Mouse (Mus musculus): ENCODE results near the gene Hist2h2ab.
"Not testable (repeated sequence)": the region's sequence is repeated elsewhere in the genome, so short reads cannot be mapped to it uniquely, and the experiment has no call there.

Gene Hist2h2ab

GRCm38 (mm10) chr3:96235836-96236235, 16.2 kb downstream of the Hist2h2ab start:
- in situ Hi-C loops (cut with MboI; ENCODE audit: unreplicated experiment in 2 of 2), result no loop called here

- in situ Hi-C loops (cut with MboI; ENCODE audit: unreplicated experiment in 2 of 2), result no loop called here
Observed at GRCm38 (mm10) chr3:96236834-96237334, 17.2 kb downstream of the Hist2h2ab start.

- in situ Hi-C loops (cut with MboI; ENCODE audit: unreplicated experiment in 2 of 2), result no loop called here
Observed at GRCm38 (mm10) chr3:96237335-96237903, 17.8 kb downstream of the Hist2h2ab start.

GRCm38 (mm10) chr3:96237904-96238511, 18.3 kb downstream of the Hist2h2ab start:
- in situ Hi-C loops (cut with MboI; ENCODE audit: unreplicated experiment in 2 of 2), result no loop called here

GRCm38 (mm10) chr3:96238954-96239793, 19.5 kb downstream of the Hist2h2ab start, which contains the start of gene Hist2h3c2:
Gene Hist2h3c2, minus strand, starts transcription at chr3:96239127.
- in situ Hi-C loops (cut with MboI; ENCODE audit: unreplicated experiment in 2 of 2), result not testable (repeated sequence)

- in situ Hi-C loops (cut with MboI; ENCODE audit: unreplicated experiment in 2 of 2), result not testable (repeated sequence)
Observed at GRCm38 (mm10) chr3:96239949-96240798, 20.5 kb downstream of the Hist2h2ab start, which contains the start of gene Hist2h2aa2. Gene Hist2h2aa2, minus strand, starts transcription at chr3:96240276.

GRCm38 (mm10) chr3:96240799-96241197, 21.1 kb downstream of the Hist2h2ab start:
- in situ Hi-C loops (cut with MboI; ENCODE audit: unreplicated experiment in 2 of 2), result no loop called here

- in situ Hi-C loops (cut with MboI; ENCODE audit: unreplicated experiment in 2 of 2), result no loop called here
Observed at GRCm38 (mm10) chr3:96243921-96244572, 24.4 kb downstream of the Hist2h2ab start.

GRCm38 (mm10) chr3:96245003-96245886, 25.6 kb downstream of the Hist2h2ab start, which contains the start of gene Hist2h2aa1:
Gene Hist2h2aa1, plus strand, starts transcription at chr3:96245497.
- in situ Hi-C loops (cut with MboI; ENCODE audit: unreplicated experiment in 2 of 2), result not testable (repeated sequence)

GRCm38 (mm10) chr3:96246018-96246417, 26.4 kb downstream of the Hist2h2ab start:
- in situ Hi-C loops (cut with MboI; ENCODE audit: unreplicated experiment in 2 of 2), result not testable (repeated sequence)

- in situ Hi-C loops (cut with MboI; ENCODE audit: unreplicated experiment in 2 of 2), result not testable (repeated sequence)
Observed at GRCm38 (mm10) chr3:96246427-96246856, 26.8 kb downstream of the Hist2h2ab start, which contains the start of gene Hist2h3c1. Gene Hist2h3c1, plus strand, starts transcription at chr3:96246685.

GRCm38 (mm10) chr3:96247356-96248140, 27.9 kb downstream of the Hist2h2ab start:
- in situ Hi-C loops (cut with MboI; ENCODE audit: unreplicated experiment in 2 of 2), result no loop called here

- in situ Hi-C loops (cut with MboI; ENCODE audit: unreplicated experiment in 2 of 2), result no loop called here
Observed at GRCm38 (mm10) chr3:96248141-96249033, 28.7 kb downstream of the Hist2h2ab start.

GRCm38 (mm10) chr3:96249034-96249345, 29.3 kb downstream of the Hist2h2ab start:
- in situ Hi-C loops (cut with MboI; ENCODE audit: unreplicated experiment in 2 of 2), result no loop called here

- in situ Hi-C loops (cut with MboI; ENCODE audit: unreplicated experiment in 2 of 2), result loop anchor here in 1 of 2 experiments (25.0 kb wide), 2 partner anchors 289 to 589 kb away; partner anchors contain the start of gene Mcl1
Observed at GRCm38 (mm10) chr3:96250890-96251289, 31.2 kb downstream of the Hist2h2ab start.

GRCm38 (mm10) chr3:96251787-96252186, 32.1 kb downstream of the Hist2h2ab start:
- in situ Hi-C loops (cut with MboI; ENCODE audit: unreplicated experiment in 2 of 2), result loop anchor here in 1 of 2 experiments (25.0 kb wide), 2 partner anchors 289 to 589 kb away; partner anchors contain the start of gene Mcl1
